Mouse (Mus musculus): ENCODE data around the gene Pnn.

GRCm38 (mm10) chr12:59068791-59069190 is 2.1 kb downstream of the Pnn start:
- no peak for TF ChIP-seq CTCF (IDR thresholded peaks at IDR 0.05; ENCODE audit: borderline replicate concordance, extremely low read depth, insufficient read depth, insufficient read length)
- no peak for TF ChIP-seq POLR2A (IDR thresholded peaks at IDR 0.05; ENCODE audit: borderline replicate concordance, extremely low read depth, insufficient read depth, insufficient read length, poor library complexity, severe bottlenecking)

Data from brain, embryonic 14.5 days (tissue).